Mouse (Mus musculus) myocyte (in vitro differentiated cells): ENCODE measurements around the gene Traf5. TPM values are rescaled to one million over a fixed set of nuclear protein-coding genes. Genes with fewer than 3 reads are reported as not detected.

ENCODE experiments used
- H3K27me3 ChIP-seq: one replicate; pipeline ENCODE4 v1.6.1; 2011; ENCODE audit not compliant: control insufficient read depth, insufficient read depth, insufficient read length
- H3K36me3 ChIP-seq: one replicate; pipeline ENCODE4 v1.6.1; 2011; ENCODE audit not compliant: control insufficient read depth, insufficient read depth
- H3K4me2 ChIP-seq: one replicate; pipeline ENCODE4 v1.6.1; 2011; ENCODE audit warnings: low read depth, control low read depth
- H3K4me3 ChIP-seq: one replicate; pipeline ENCODE4 v1.5.1; 2011; ENCODE audit warnings: mild to moderate bottlenecking, control low read depth, moderate library complexity
- H3K79me2 ChIP-seq: one replicate; pipeline ENCODE4 v1.6.1; 2011; ENCODE audit not compliant: control insufficient read depth, insufficient read depth
- H3ac ChIP-seq: one replicate; pipeline ENCODE4 v1.6.1; 2011; ENCODE audit not compliant: control insufficient read depth, insufficient read length
- CEBPB ChIP-seq: IDR thresholded peaks from 2 replicates; pipeline ENCODE4 v1.6.1; 2011; ENCODE audit warnings: mild to moderate bottlenecking, moderate library complexity; ENCODE audit not compliant: poor library complexity, insufficient read depth, severe bottlenecking
- E2F4 ChIP-seq: IDR thresholded peaks from one replicate; pipeline ENCODE4 v1.6.1; 2011; ENCODE audit warnings: mild to moderate bottlenecking, control low read depth, moderate library complexity; ENCODE audit not compliant: insufficient read depth
- MAX ChIP-seq: IDR thresholded peaks from one replicate; pipeline ENCODE4 v1.6.1; 2011; ENCODE audit warnings: low read depth, mild to moderate bottlenecking, control low read depth
- MYOD1 ChIP-seq, 3 experiments: IDR thresholded peaks; one replicate each; pipeline ENCODE4 v1.6.1; 2011; ENCODE audit warnings: control low read depth in 2 of 3, low read depth in 2 of 3, mild to moderate bottlenecking in 2 of 3, moderate library complexity in 1 of 3; ENCODE audit not compliant: insufficient read length in 2 of 3, control insufficient read depth in 1 of 3
- MYOG ChIP-seq, 3 experiments: IDR thresholded peaks; one replicate each; pipeline ENCODE4 v1.6.1; 2011; ENCODE audit warnings: control low read depth in 2 of 3, low read depth in 2 of 3, mild to moderate bottlenecking in 2 of 3; ENCODE audit not compliant: insufficient read length in 2 of 3, control insufficient read depth in 1 of 3, insufficient read depth in 1 of 3
- POLR2A ChIP-seq: IDR thresholded peaks from one replicate; pipeline ENCODE4 v1.6.1; 2011; ENCODE audit warnings: low read depth, mild to moderate bottlenecking, control low read depth, moderate library complexity; ENCODE audit not compliant: insufficient read length
- POLR2AphosphoS2 ChIP-seq: IDR thresholded peaks from one replicate; pipeline ENCODE4 v1.6.1; 2011; ENCODE audit warnings: low read depth, control low read depth; ENCODE audit not compliant: insufficient read length
- REST ChIP-seq: IDR thresholded peaks from one replicate; pipeline ENCODE4 v1.6.1; 2011; ENCODE audit warnings: mild to moderate bottlenecking, control low read depth, moderate library complexity; ENCODE audit not compliant: insufficient read depth, insufficient read length
- SRF ChIP-seq: IDR thresholded peaks from one replicate; pipeline ENCODE4 v1.6.1; 2011; ENCODE audit warnings: low read depth; ENCODE audit not compliant: control insufficient read depth, insufficient read length
- TCF12 ChIP-seq: IDR thresholded peaks from one replicate; pipeline ENCODE4 v1.6.1; 2011; ENCODE audit warnings: mild to moderate bottlenecking, control low read depth; ENCODE audit not compliant: poor library complexity, insufficient read depth, severe bottlenecking
- TCF3 ChIP-seq: IDR thresholded peaks from one replicate; pipeline ENCODE4 v1.6.1; 2011; ENCODE audit warnings: low read depth, control low read depth; ENCODE audit not compliant: insufficient read length
- USF1 ChIP-seq: IDR thresholded peaks from one replicate; pipeline ENCODE4 v1.6.1; 2011; ENCODE audit warnings: low read depth, mild to moderate bottlenecking, control low read depth, moderate library complexity
- polyA plus RNA-seq: library from polyadenylated mRNA; unstranded; fragments of >200 nt; fragmentation: generic; extraction: Trizol; gene quantifications from one replicate; pipeline ENCODE4 v1.2.1, GENCODE M21; 2012; ENCODE audit warnings: missing spikeins

Traf5 gene
- polyA plus RNA-seq, 1 experiment = 10.8 TPM

DNA sequence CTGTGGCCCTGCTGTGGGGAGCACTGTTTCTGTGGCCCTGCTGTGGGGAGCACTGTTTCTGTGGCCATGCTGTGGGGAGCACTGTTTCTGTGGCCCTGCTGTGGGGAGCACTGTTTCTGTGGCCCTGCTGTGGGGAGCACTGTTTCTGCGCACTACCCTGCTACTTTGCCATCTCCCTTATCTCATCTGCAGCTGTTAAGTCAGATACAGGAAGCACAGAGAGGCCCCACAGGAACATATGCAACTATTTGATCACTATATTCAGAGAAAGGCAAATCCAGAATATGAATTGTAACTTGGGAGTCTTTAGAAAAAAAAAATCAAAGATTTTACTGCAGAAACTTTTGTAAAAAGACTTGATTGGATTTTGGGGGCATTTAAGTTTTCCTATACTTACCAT is 23.0 kb upstream of the Traf5 start:
- Histone ChIP-seq H3K4me2 (no peak overlapping the region), H3K79me2 (no peaks in the 10 kb centered on the region), H3ac (no peak overlapping the region), H3K4me3 (no peak overlapping the region), H3K36me3 (peaks cover 56% of the 10 kb centered on the region), H3K27me3 (no peaks in the 10 kb centered on the region)
- TF ChIP-seq MYOD1 (IDR thresholded peaks at IDR 0.05; ENCODE audit: control insufficient read depth in 1 of 3, insufficient read length in 2 of 3, low read depth in 2 of 3) = no peak
- no peak for TF ChIP-seq USF1
- TF ChIP-seq CEBPB = no peak
- TF ChIP-seq MAX = no peak
- TF ChIP-seq SRF = no peak
- no peak for TF ChIP-seq TCF3
- no peak for TF ChIP-seq REST
- no peak for TF ChIP-seq POLR2AphosphoS2
- TF ChIP-seq E2F4 = no peak
- no peak for TF ChIP-seq MYOG (IDR thresholded peaks at IDR 0.05; ENCODE audit: control insufficient read depth in 1 of 3, insufficient read depth in 1 of 3, insufficient read length in 2 of 3, low read depth in 2 of 3)
- no peak for TF ChIP-seq POLR2A
- no peak for TF ChIP-seq TCF12

DNA sequence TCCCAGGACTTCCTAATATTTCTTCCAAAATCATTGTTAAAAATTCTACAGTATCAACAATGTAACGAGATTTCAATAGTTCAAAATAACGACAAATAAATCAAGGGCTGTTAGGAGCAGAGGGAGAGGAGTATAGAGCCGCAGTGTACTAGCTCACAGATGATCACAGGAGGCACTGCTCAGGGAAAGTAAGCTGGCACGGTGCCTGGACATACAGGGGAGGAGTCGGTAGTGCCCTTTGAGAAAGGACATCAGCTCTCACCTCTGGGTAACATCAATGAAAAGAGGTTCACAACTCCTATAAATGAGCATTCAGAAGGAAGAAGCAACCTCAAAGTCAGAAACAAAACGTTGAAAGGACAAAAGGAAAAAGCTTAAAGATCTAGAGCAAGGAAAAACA is 16.8 kb upstream of the Traf5 start:
- Histone ChIP-seq H3K4me3 (no peak overlapping the region), H3K27me3 (no peaks in the 10 kb centered on the region), H3K4me2 (no peak overlapping the region), H3ac (no peak overlapping the region), H3K79me2 (no peaks in the 10 kb centered on the region), H3K36me3 (peaks cover 57% of the 10 kb centered on the region)
- TF ChIP-seq POLR2AphosphoS2 (no peak), MYOD1 (IDR thresholded peaks at IDR 0.05; ENCODE audit: control insufficient read depth in 1 of 3, insufficient read length in 2 of 3, low read depth in 2 of 3) (no peak), MYOG (IDR thresholded peaks at IDR 0.05; ENCODE audit: control insufficient read depth in 1 of 3, insufficient read depth in 1 of 3, insufficient read length in 2 of 3, low read depth in 2 of 3) (no peak), USF1 (no peak), MAX (no peak), TCF3 (no peak), CEBPB (no peak), E2F4 (no peak), SRF (no peak), REST (no peak), POLR2A (no peak), TCF12 (no peak)

DNA sequence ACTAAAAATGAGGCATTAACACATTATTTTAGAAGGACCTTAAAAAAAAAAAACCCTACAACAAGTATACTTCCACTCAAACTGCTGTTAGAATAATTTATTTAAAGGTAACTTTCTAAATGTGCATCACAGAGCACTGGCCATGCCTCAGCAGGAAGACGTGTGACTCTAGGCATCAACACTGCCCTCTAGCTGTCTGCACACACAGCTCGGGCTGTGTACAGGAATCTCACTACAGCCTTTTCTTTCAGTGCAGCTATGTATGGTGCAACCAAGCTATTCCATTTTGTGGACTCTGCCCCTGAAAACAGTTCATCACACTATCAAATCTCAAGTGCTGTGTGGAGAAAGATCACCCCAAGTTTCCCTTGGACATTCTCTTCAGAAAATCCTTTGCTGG is 15.0 kb upstream of the Traf5 start:
- H3K4me3 ChIP-seq = no peak overlapping the region
- no peaks in the 10 kb centered on the region for H3K79me2 ChIP-seq
- no peaks in the 10 kb centered on the region for H3K27me3 ChIP-seq
- peaks cover 47% of the 10 kb centered on the region for H3K36me3 ChIP-seq
- no peak overlapping the region for H3K4me2 ChIP-seq
- TF ChIP-seq MYOG (IDR thresholded peaks at IDR 0.05; ENCODE audit: control insufficient read depth in 1 of 3, insufficient read depth in 1 of 3, insufficient read length in 2 of 3, low read depth in 2 of 3) (no peak), E2F4 (no peak), POLR2A (no peak), POLR2AphosphoS2 (no peak), CEBPB (no peak), SRF (no peak), MYOD1 (IDR thresholded peaks at IDR 0.05; ENCODE audit: control insufficient read depth in 1 of 3, insufficient read length in 2 of 3, low read depth in 2 of 3) (no peak), TCF3 (no peak), USF1 (no peak), TCF12 (no peak), REST (no peak), MAX (no peak)
- no peak overlapping the region for H3ac ChIP-seq

DNA sequence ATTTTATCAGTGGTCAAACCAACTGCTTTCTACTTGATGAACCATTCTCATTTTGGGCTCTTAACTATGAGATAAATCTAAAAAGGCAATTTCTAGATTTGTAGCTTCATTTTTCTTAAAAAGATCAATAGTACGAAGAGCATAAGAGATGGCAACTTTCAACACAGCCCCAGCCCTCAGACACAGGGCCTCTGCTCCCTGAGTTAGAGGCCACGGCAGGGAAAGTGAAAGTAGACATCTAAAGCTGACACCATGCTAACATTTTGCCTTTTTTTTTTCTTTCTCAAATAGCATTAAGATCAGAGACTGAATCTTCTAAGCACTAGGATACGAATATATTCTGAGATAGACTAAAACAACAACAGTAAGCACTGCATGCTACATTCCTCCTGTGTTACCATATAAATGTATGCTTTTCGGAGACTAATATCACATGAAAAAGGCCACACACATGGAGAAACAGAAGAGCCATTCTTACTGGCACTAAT is 13.6 kb upstream of the Traf5 start:
- Histone ChIP-seq H3ac (no peak overlapping the region), H3K79me2 (no peaks in the 10 kb centered on the region), H3K27me3 (no peaks in the 10 kb centered on the region), H3K4me2 (no peak overlapping the region), H3K36me3 (peaks cover 46% of the 10 kb centered on the region), H3K4me3 (no peak overlapping the region)
- no peak for TF ChIP-seq REST
- no peak for TF ChIP-seq POLR2A
- no peak for TF ChIP-seq MYOD1 (IDR thresholded peaks at IDR 0.05; ENCODE audit: control insufficient read depth in 1 of 3, insufficient read length in 2 of 3, low read depth in 2 of 3)
- TF ChIP-seq MAX = no peak
- no peak for TF ChIP-seq E2F4
- no peak for TF ChIP-seq TCF3

DNA sequence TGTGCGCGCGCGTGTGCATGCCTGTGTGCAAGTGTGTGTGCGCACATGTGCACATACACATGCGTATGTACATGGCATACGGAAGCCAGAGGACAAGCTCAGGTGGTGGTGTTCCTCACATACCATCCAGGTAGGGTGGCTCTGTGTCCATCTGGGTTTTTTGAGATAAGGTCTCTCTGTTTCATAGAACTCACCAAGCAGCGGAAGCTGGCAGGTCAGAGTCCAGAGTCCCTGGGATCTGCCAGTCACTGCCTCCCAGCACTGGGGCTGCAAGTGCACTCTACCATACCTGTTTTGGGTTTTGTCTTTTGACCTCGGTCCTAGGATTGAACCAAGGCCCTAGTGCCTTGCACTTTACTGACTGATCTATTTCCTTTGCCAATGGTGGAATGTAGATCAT is 11.7 kb upstream of the Traf5 start:
- no peaks in the 10 kb centered on the region for H3K79me2 ChIP-seq
- no peak for TF ChIP-seq TCF3
- no peak for TF ChIP-seq POLR2A
- TF ChIP-seq REST = no peak
- TF ChIP-seq MYOG (IDR thresholded peaks at IDR 0.05; ENCODE audit: control insufficient read depth in 1 of 3, insufficient read depth in 1 of 3, insufficient read length in 2 of 3, low read depth in 2 of 3) = no peak
- no peak for TF ChIP-seq E2F4
- TF ChIP-seq MAX = no peak
- TF ChIP-seq MYOD1 (IDR thresholded peaks at IDR 0.05; ENCODE audit: control insufficient read depth in 1 of 3, insufficient read length in 2 of 3, low read depth in 2 of 3) = no peak
- TF ChIP-seq POLR2AphosphoS2 = no peak
- TF ChIP-seq CEBPB = no peak
- no peak overlapping the region for H3K4me3 ChIP-seq
- no peaks in the 10 kb centered on the region for H3K27me3 ChIP-seq
- peaks cover 42% of the 10 kb centered on the region for H3K36me3 ChIP-seq
- H3ac ChIP-seq = no peak overlapping the region
- no peak overlapping the region for H3K4me2 ChIP-seq
